ENCODE assay signal across 8 mouse cellular contexts in genomic region chr4:45529986-45530597, GRCm38 (mm10). TPM values are rescaled to one million over a fixed set of nuclear protein-coding genes. Genes with fewer than 3 reads are reported as not detected.
DNase-seq lines count a peak whose midpoint lies in the region; ATAC-seq lines count a peak whose summit lies in the region.

No protein-coding gene starts in this region.

- H3K9ac ChIP-seq in forebrain, embryonic 16.5 days (replicated peaks; ENCODE audit: low read depth, low read length): peak overlapping the region; percentile 77

- H3K4me2 ChIP-seq in forebrain, embryonic 16.5 days (ENCODE audit: low read length): peak overlapping the region; percentile 66

- ATAC-seq in forebrain, embryonic 16.5 days: peak; percentile 57

- no peaks in the 10 kb centered on the region for H3K36me3 ChIP-seq in forebrain, embryonic 16.5 days (ENCODE audit: control insufficient read depth, insufficient read depth)

- H3K4me3 ChIP-seq in forebrain, embryonic 16.5 days (replicated peaks; ENCODE audit: low read length): peak overlapping the region; percentile 75

- H3K27me3 ChIP-seq in forebrain, embryonic 16.5 days (replicated peaks; ENCODE audit: control insufficient read depth, insufficient read depth, low read length): no peaks in the 10 kb centered on the region

- peaks cover 56% of the 10 kb centered on the region for H3K4me1 ChIP-seq in forebrain, embryonic 16.5 days (replicated peaks; ENCODE audit: control insufficient read depth, insufficient read depth, low read length)

- H3K27ac ChIP-seq in forebrain, embryonic 16.5 days (ENCODE audit: low read length): peak overlapping the region; percentile 70

- H3K9me3 ChIP-seq in forebrain, embryonic 16.5 days (ENCODE audit: control insufficient read depth, low read length): no peaks in the 10 kb centered on the region

- under 1% methylated on average over 70 of the region's 89 CpGs for WGBS in forebrain, embryonic 16.5 days

- DNase-seq in right cerebral cortex, postnatal 14 days: peak; percentile 34
- no peak for DNase-seq in right cerebral cortex, adult 18-20 months
- peak; percentile 74 for DNase-seq in adrenal gland, adult 2 months
- DNase-seq in induced T-regulatory cell, adult 2 months (ENCODE audit: low read depth): peak; percentile 51
- DNase-seq in lung, adult 18-20 months: peak; percentile 59
- peak; percentile 47 for DNase-seq in skeletal muscle tissue, adult 2 months (ENCODE audit: low read depth, low spot score)
- no peak for DNase-seq in left cerebral cortex, adult 9 months (ENCODE audit: low spot score in 2 of 2)

RNA-seq across cellular contexts. Expression of gene Shb, which starts 2.2 kb away (rescaled TPM):
- 100 to 1,000 TPM in 1 of 2 experiments, 10 to 100 TPM in 1; 48.7 to 154 TPM for total RNA-seq in adrenal gland, adult 2 months (2021)
- 71.0 and 106 TPM in 2 replicates for polyA plus RNA-seq in adrenal gland, adult 2 months (2012; rRNA removed)
- 5.8 and 7.0 TPM in 2 replicates for polyA plus RNA-seq in forebrain, embryonic 16.5 days (2015; fragmentation: Nextera tagmentation; extraction: Ambion mirVana)

Comparison
In these comparisons a context has a peak if more than half of its experiments do, and no peak if none do; other contexts are left out.
1. DNase-seq: peak in right cerebral cortex, postnatal 14 days (single experiment), adrenal gland, adult 2 months (single experiment), induced T-regulatory cell, adult 2 months (single experiment), lung, adult 18-20 months (2 of 2) and skeletal muscle tissue, adult 2 months (single experiment); none in right cerebral cortex, adult 18-20 months (single experiment) and left cerebral cortex, adult 9 months (0 of 2).